Mouse (Mus musculus) heart, adult 2 months (tissue): Measurements from ENCODE around the gene Dgkg. TPM values are rescaled to one million over a fixed set of nuclear protein-coding genes. Genes with fewer than 3 reads are reported as not detected.
A peak's percentile ranks its signal among the peaks of the same experiment; 100 is the strongest.

ENCODE experiments used
- DNase-seq, 2 experiments: peaks; one replicate each; pipeline ENCODE4 v3.0.0; 2021
- H3K27ac ChIP-seq: fragments of 200-600 bp; 2 replicates; pipeline ENCODE4 v1.8.1; 2022
- H3K27me3 ChIP-seq: fragments of 200-500 bp; 2 replicates; pipeline ENCODE4 v1.6.1; 2012; ENCODE audit warnings: mild to moderate bottlenecking, low read length, inconsistent platforms, mixed read lengths; ENCODE audit not compliant: control insufficient read depth, insufficient read depth
- H3K36me3 ChIP-seq: fragments of 200-500 bp; 2 replicates; pipeline ENCODE4 v1.6.1; 2012; ENCODE audit warnings: low read length, inconsistent platforms; ENCODE audit not compliant: control insufficient read depth, insufficient read depth
- H3K4me1 ChIP-seq: fragments of 200-500 bp; 2 replicates; pipeline ENCODE4 v1.6.1; 2011; ENCODE audit warnings: low read length; ENCODE audit not compliant: control insufficient read depth, insufficient read depth
- H3K4me3 ChIP-seq: fragments of 200-600 bp; 2 replicates; pipeline ENCODE4 v1.8.1; 2022
- H3K79me2 ChIP-seq: fragments of 200-500 bp; replicated peaks from 2 replicates; pipeline ENCODE4 v1.6.1; 2012; ENCODE audit warnings: mild to moderate bottlenecking, inconsistent platforms, low read length, moderate library complexity, mixed read lengths; ENCODE audit not compliant: control insufficient read depth, insufficient read depth
- H3K9ac ChIP-seq: fragments of 200-500 bp; 2 replicates; pipeline ENCODE4 v1.6.1; 2012; ENCODE audit warnings: low read depth, mild to moderate bottlenecking, control low read depth, inconsistent platforms, low read length, mixed read lengths
- CTCF ChIP-seq: fragments of 200-600 bp; IDR thresholded peaks from 2 replicates; pipeline ENCODE4 v1.8.1; 2022; ENCODE audit warnings: antibody characterized with exemption, mild to moderate bottlenecking, moderate library complexity
- EP300 ChIP-seq: fragments of 200-500 bp; IDR thresholded peaks from 2 replicates; pipeline ENCODE4 v1.6.1; 2011; ENCODE audit warnings: low read depth, low read length, control low read depth; ENCODE audit not compliant: insufficient read depth
- POLR2A ChIP-seq: fragments of 200-500 bp; IDR thresholded peaks from 2 replicates; pipeline ENCODE4 v1.6.1; 2011; ENCODE audit warnings: mild to moderate bottlenecking, low read depth, low read length, control low read depth; ENCODE audit not compliant: insufficient read depth
- WGBS: fragments of 180-500 bp; shearing (Covaris S2); methylation state at CpG from one replicate; pipeline ENCODE4 v1.1.7; 2018; 5-methylcytosine and 5-hydroxymethylcytosine counted together
- intact Hi-C: fragments of 180-260 bp; cut with DNase I; formaldehyde crosslinking; loops from one replicate; pipeline ENCODE4 v1.15.1; 2025
- polyA plus RNA-seq: library from polyadenylated mRNA; depleted of rRNA; stranded (reverse); fragments of >200 nt; gene quantifications from 2 replicates; pipeline ENCODE4 v1.2.3, GENCODE M21; 2012
- total RNA-seq, 2 experiments: library from RNA; stranded (reverse); gene quantifications; 2 replicates each; pipeline ENCODE4 v1.2.3; 2021

The Dgkg gene
- total and polyA plus RNA-seq, 3 experiments: 0.25 to 0.96 (median 0.39) TPM

DNA sequence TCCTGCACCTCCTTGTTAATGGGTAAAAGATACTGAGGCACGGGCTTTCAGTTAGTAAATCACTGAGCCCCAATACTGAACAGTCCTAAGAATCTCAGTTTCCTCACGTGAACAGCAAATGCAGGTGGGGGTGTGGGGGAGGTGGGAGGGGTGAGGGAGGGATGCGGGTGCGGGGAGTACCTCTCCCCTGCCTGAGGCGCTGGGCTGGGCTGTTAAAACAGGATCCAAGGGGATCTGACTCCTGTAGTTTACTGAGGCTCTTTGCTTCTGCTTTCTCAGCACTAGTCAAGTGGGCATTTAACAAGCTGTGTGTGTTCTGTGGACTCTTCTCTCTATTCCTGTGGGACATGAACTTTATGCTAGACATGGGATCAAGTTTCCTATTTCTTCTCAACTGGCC is 141.5 kb downstream of the Dgkg start:
- intact Hi-C loops: no loop called here
- H3K27ac ChIP-seq: no peak overlapping the region
- H3K36me3 ChIP-seq: no peaks in the 10 kb centered on the region
- no peaks in the 10 kb centered on the region for H3K79me2 ChIP-seq
- 67% methylated on average over 5 of the region's 5 CpGs for WGBS
- peaks cover 5% of the 10 kb centered on the region for H3K4me1 ChIP-seq
- H3K4me3 ChIP-seq: no peak overlapping the region
- TF ChIP-seq CTCF (no peak), POLR2A (no peak), EP300 (no peak)
- no peak overlapping the region for H3K9ac ChIP-seq
- H3K27me3 ChIP-seq: no peaks in the 10 kb centered on the region
- DNase-seq: no peak

- Histone ChIP-seq H3K27ac (no peak overlapping the region), H3K36me3 (no peaks in the 10 kb centered on the region), H3K27me3 (no peaks in the 10 kb centered on the region), H3K9ac (no peak overlapping the region), H3K4me1 (no peaks in the 10 kb centered on the region), H3K79me2 (no peaks in the 10 kb centered on the region), H3K4me3 (no peak overlapping the region)
- TF ChIP-seq POLR2A: no peak
- TF ChIP-seq CTCF: no peak
- no peak for TF ChIP-seq EP300
- DNase-seq: no peak
- intact Hi-C loops: no loop called here
- WGBS: 66% methylated on average over 9 of the region's 9 CpGs
Observed at GRCm38 (mm10) chr16:22510861-22511637, 146.0 kb downstream of the Dgkg start.

GRCm38 (mm10) chr16:22508936-22509563 is 148.0 kb downstream of the Dgkg start:
- Histone ChIP-seq H3K4me3 (no peak overlapping the region), H3K9ac (no peak overlapping the region), H3K79me2 (no peaks in the 10 kb centered on the region), H3K27ac (no peak overlapping the region), H3K4me1 (peaks cover 6% of the 10 kb centered on the region), H3K36me3 (peaks cover 3% of the 10 kb centered on the region; the same call in 1 of the 2 replicates), H3K27me3 (no peaks in the 10 kb centered on the region)
- intact Hi-C loops: no loop called here
- DNase-seq: no peak
- no peak for TF ChIP-seq POLR2A
- TF ChIP-seq EP300: no peak
- no peak for TF ChIP-seq CTCF
- 77% methylated on average over 5 of the region's 5 CpGs for WGBS

GRCm38 (mm10) chr16:22505656-22506055 is 151.4 kb downstream of the Dgkg start:
- Histone ChIP-seq H3K36me3 (peaks cover 3% of the 10 kb centered on the region; the same call in 1 of the 2 replicates), H3K4me1 (peaks cover 12% of the 10 kb centered on the region), H3K9ac (no peak overlapping the region), H3K27me3 (no peaks in the 10 kb centered on the region), H3K4me3 (no peak overlapping the region), H3K27ac (no peak overlapping the region), H3K79me2 (no peaks in the 10 kb centered on the region)
- intact Hi-C loops: no loop called here
- no peak for DNase-seq
- TF ChIP-seq EP300 (no peak), POLR2A (no peak), CTCF (no peak)
- 88% methylated on average over 6 of the region's 6 CpGs for WGBS

- Histone ChIP-seq H3K79me2 (no peaks in the 10 kb centered on the region), H3K36me3 (peaks cover 3% of the 10 kb centered on the region; the same call in 1 of the 2 replicates), H3K4me1 (peaks cover 14% of the 10 kb centered on the region), H3K4me3 (no peak overlapping the region), H3K9ac (0 out of 2 replicates have a peak overlapping the region, but pooled peaks have one; percentile 24), H3K27ac (peak overlapping the region; percentile 19; the same call in 1 of the 2 replicates), H3K27me3 (no peaks in the 10 kb centered on the region)
- intact Hi-C loops: loop anchor here (5.0 kb wide), 2 partner anchors 42 to 63 kb away; no protein-coding TSS in a partner anchor
- peak; percentile 63 to 67 for DNase-seq
- TF ChIP-seq CTCF (no peak), EP300 (0 out of 2 replicates have a peak, but pooled peaks have one; percentile 44)
- 28% methylated on average over 8 of the region's 8 CpGs for WGBS
Observed at GRCm38 (mm10) chr16:22504851-22505250, 152.2 kb downstream of the Dgkg start.

GRCm38 (mm10) chr16:22504049-22504448 is 153.0 kb downstream of the Dgkg start:
- Histone ChIP-seq H3K79me2 (no peaks in the 10 kb centered on the region), H3K4me3 (no peak overlapping the region), H3K27ac (peak overlapping the region; percentile 19), H3K9ac (no peak overlapping the region), H3K4me1 (peaks cover 15% of the 10 kb centered on the region), H3K27me3 (no peaks in the 10 kb centered on the region), H3K36me3 (peaks cover 3% of the 10 kb centered on the region; the same call in 1 of the 2 replicates)
- intact Hi-C loops: loop anchor here (5.0 kb wide), 2 partner anchors 43 to 62 kb away; no protein-coding TSS in a partner anchor
- DNase-seq: peak; percentile 37 to 39
- no peak for TF ChIP-seq POLR2A
- 43% methylated on average over 5 of the region's 5 CpGs for WGBS
